Mouse (Mus musculus) gastrocnemius, adult 8-10 months (tissue): Measurements from ENCODE around the gene Gm3072. TPM values are rescaled to one million over a fixed set of nuclear protein-coding genes. Genes with fewer than 3 reads are reported as not detected.
"Not testable (repeated sequence)": the region's sequence is repeated elsewhere in the genome, so short reads cannot be mapped to it uniquely, and the experiment has no call there.

Source experiments
- DNase-seq, 2 experiments: peaks; one replicate each; pipeline ENCODE4 v3.0.0; 2022; ENCODE audit warnings: low spot score in 2 of 2
- total RNA-seq, 4 experiments: library from RNA; stranded (reverse); gene quantifications; 2 replicates each; pipeline ENCODE4 v1.2.4; 2022

The Gm3072 gene
- not detected for total RNA-seq

DNA sequence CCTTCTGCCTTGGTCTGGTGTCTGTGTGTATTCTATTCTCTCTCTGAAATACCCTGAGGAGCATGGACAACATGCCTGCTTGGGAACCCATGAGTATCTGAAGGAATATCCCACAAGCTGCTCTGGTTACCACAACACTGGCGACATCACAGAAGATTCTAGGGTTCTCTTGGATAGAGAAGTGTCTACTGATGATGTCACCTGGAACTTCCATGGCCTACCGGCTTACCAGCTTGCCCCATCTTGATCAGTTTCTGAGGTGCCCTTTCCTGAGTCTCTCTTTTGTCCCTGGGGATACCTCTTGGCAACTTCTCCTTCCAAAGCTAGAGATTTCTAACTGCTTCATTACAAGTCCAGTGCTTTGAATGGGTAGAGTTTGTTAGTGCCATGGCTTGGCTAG is at the start of gene Gm3072:
TSS of gene Gm3072 (minus strand) at position 101 of the 400 bp plus-strand sequence.
- DNase-seq, result not testable (repeated sequence)

GRCm38 (mm10) chr14:41648176-41648575 is 23.8 kb upstream of the Gm3072 start:
- DNase-seq, result not testable (repeated sequence)

DNA sequence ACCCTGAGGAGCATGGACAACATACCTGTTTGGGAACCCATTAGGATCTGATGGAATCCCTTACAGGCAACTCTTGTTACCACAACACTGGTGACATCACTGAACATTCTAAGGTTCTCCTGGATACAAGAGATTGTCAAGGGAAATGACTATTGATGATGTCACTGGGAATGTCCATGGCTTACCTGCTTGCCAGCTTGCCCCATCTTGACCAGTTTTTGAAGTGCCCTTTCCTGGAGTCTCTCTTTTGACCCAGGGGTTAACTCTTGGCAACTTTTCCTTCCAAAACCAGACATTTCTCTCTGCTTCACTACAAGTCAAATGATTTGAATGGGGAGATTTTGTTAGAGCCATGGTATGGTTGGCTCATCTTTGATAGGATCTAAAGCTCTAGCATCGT is 22.0 kb upstream of the Gm3072 start, which contains the start of gene Gm3676:
TSS of gene Gm3676 (minus strand) at position 101 of the 400 bp plus-strand sequence.
- not testable (repeated sequence) for DNase-seq

DNA sequence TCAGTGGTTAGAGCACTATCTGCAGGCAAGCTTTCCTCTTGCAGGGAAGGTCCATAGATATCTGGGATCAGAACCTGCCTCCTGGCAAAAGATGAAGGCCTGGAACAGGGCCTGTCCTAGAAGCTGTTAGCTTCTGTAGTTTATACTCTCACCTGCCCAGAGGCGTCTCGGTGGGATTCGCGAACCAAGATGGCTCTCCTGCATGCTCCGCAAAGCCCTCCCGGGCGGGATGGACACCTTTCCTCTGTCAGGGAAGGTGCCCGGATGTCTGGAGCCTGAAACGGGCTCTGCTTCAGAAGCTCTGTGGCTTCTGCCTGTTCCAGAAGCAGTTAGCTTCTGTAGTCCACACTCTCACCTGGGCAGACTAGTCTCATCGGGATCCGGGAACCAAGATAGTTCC is 5.7 kb upstream of the Gm3072 start:
- DNase-seq, result not testable (repeated sequence)

GRCm38 (mm10) chr14:41622535-41622934 is 1.9 kb downstream of the Gm3072 start:
- DNase-seq, result not testable (repeated sequence)

- not testable (repeated sequence) for DNase-seq
Observed at GRCm38 (mm10) chr14:41610690-41611089, 13.7 kb downstream of the Gm3072 start.

DNA sequence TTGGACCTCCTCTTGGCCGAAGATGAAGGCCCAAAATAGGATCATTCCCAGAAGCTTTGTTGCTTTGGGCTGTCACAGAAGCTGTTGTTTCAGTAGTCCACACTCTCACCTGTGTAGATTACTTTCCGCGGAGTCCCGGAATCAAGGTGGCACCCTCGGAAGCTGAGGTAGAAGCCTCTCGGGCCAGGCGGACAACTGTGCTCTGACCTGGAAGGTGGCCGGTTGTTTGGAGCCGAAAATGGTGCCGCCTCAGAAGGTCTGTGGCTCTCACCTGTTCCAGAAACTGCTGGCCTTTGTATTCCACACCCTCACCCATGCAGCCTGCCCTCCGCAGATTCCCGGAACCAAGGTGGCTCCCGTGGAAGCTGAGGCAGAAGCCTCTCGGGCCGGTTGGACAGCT is 23.5 kb downstream of the Gm3072 start:
- DNase-seq, result not testable (repeated sequence)

GRCm38 (mm10) chr14:41586346-41586745 is 38.1 kb downstream of the Gm3072 start:
- not testable (repeated sequence) for DNase-seq

DNA sequence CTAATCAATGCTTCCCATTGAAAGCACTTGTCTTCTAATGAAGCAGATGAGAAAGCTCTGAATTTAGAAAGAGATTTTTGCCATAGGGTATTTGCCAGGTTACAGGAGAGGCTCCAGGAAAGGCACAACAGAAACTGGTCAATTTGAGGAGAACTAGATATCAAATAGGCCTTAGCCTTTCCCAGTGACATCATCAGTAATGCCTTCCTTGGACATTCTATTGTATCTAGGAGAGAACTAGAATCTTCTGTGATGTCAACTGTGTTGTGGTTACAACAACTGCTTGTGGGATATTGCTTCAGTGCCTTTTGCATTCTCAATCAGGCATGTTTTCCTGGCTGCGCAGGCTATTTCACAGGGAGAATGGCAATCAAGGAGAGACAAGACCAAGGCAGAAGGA is 51.5 kb downstream of the Gm3072 start, which contains the start of gene 1700049E17Rik2:
TSS of gene 1700049E17Rik2 (plus strand) at position 301 of the 400 bp plus-strand sequence.
- DNase-seq, result not testable (repeated sequence)

Other genes starting within 250 kb of the Gm3072 start
- not detected for gene Gm7945, start 238.2 kb downstream of the Gm3072 start, total RNA-seq
- gene Gm6482, start 216.3 kb downstream of the Gm3072 start, total RNA-seq, result not detected
- gene Gm7954, start 171.1 kb downstream of the Gm3072 start, total RNA-seq, result not detected
- gene Gm3486, start 135.1 kb downstream of the Gm3072 start, total RNA-seq, result not detected
- not detected for gene Gm7970, start 69.0 kb downstream of the Gm3072 start, total RNA-seq
- not detected for gene 1700049E17Rik2, start 51.4 kb downstream of the Gm3072 start, total RNA-seq
- gene Gm3676, start 21.9 kb upstream of the Gm3072 start, total RNA-seq, result not detected
- not detected for gene Gm8068, start 77.3 kb upstream of the Gm3072 start, total RNA-seq
- gene Gm7929, start 126.0 kb upstream of the Gm3072 start, total RNA-seq, result not detected
- gene Gm47189, start 147.8 kb upstream of the Gm3072 start, total RNA-seq, result not detected